Mouse (Mus musculus): ENCODE results near the gene Arid1b.

Gene Arid1b

DNA sequence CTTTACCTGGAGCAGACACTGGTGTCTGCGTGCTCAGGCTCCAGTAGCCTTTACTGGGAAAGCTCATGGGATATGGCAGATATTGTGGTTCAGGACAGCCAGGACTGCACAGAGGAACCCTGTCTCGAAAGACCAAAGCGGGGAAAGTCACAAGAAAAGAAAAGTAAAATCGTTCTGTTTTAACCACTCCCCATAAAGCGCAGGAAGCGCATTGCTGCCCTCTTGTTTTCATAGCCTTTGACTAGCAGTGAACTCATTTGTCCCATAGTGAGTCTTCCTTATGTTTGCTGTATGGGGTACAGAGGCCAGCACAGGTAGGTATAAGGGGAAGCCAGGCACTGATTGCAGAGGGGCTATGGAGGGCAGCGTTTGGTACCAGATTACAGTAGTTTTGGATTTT, 173.9 kb downstream of the Arid1b start:
- DNase-seq = no peak

DNA sequence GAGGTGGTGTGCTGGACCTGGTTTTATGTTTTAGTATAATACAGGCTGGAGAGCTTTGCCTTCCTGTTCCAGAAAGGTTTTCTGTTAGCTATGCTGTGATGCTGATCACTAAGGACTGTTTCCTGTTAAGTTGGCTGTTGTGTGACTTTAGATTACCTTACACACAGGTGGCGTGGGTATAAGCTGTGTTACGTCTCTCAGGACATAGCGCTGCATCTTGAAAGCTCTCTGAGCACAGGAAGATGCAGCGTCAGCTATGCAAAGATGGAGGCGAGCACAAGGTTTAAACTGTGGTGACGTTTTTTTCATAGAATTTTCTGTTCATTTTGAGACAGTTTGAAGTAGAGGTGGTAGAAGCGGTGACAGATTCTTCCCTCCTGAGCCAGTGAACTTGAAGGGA, 174.5 kb downstream of the Arid1b start:
- DNase-seq = no peak

DNA sequence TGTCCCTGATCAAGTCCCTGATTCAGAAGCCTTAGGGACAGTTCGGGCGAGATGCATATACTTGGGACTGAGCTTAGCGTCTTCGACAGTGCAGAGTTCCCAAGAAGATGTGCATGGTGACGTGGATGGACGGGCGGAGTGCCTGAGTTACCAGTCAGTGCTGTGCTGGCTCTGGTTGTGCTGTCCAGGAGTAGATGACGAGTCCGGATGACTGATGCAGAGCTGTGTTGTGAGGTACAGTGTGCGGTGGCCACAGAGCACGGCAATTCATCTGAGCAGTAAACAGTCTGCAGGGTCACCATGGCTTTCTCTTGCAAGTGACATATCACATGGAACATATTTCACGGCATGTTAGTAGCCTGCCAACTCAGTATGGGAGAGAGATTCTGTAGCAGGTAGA, 176.2 kb downstream of the Arid1b start:
- DNase-seq = no peak

DNA sequence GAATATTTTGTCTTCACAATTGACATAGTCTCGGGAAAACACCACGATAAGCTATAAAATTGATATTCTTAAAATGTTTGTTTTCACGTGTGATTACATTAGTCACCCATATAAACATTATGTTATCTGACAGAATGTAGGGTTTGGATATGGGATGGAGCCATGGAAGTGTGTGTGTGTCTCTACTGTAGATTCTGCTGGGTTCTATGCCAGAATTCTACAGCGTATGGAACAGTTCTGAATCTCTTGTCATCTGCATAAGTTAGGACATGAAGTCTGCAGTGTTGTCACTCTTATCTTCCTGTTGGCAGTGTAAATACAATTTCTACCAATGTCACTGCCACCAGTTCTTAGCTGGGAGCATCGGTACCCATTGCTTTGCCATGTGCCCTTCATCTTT, 177.3 kb downstream of the Arid1b start:
- no peak for DNase-seq

DNA sequence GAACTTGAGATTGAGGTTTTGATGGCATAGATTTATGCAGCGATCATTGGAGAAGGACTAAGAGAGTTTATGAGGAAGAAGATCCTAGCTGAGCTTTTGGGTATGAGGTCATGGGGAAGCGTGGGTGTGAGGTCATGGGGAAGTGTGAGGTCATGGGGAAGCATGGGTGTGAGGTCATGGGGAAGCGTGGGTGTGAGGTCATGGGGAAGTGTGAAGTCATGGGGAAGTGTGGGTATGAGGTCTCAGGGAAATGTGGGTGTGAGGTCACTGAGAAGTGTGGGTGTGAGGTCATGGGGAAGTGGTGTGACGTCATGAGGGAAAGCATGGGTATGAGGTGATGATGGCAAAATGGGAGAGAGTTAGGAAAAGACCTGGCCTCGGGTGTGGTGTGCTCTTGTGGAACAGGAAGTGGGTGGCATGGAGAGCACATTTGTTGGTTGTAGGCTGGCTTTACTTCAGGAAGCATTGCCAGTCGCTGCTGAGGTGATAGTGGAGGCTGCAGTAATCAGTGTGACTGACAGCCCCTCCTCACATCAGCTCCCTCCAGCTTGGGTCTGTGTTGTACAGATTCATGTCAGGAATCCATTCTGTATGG, 180.4 kb downstream of the Arid1b start:
- no peak for DNase-seq

DNA sequence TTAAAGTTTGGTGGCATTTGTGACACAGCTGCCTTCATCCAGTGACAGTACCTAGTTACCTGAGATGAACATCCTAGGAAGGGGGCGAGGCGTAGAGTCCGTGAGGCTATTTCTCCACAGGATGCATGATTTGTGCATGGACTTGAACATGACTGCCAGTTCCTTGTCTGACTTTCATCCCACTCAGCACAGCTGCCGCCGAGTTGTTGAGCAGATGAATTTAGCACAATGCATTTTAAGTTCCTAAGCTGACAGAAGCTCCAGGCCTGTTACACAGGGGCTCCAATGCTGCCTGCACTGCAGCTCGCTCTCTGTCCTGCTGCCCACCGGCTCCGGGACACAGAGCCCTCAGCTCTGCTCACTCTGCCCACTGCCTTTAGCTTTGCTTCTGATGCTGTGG, 181.4 kb downstream of the Arid1b start:
- DNase-seq = no peak

DNA sequence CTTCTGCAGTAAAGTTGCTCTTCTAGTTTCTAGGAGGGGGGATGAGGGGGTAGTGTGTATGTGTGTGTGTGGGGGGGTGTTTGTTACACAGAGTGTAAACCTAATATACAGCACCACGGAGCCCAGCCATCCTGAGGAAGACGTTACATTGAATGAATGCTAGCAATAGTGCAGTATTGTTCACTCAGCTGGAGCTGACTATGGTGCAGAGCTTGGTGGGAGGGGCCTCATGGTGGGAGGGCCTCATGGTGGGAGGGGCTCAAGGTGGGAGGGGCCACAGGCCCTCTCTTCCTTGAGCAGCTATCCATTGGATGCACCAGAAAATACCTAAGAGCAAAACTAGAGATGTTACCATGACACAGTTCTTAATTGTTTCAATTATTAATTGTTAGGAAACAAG, 182.2 kb downstream of the Arid1b start:
- no peak for DNase-seq

DNA sequence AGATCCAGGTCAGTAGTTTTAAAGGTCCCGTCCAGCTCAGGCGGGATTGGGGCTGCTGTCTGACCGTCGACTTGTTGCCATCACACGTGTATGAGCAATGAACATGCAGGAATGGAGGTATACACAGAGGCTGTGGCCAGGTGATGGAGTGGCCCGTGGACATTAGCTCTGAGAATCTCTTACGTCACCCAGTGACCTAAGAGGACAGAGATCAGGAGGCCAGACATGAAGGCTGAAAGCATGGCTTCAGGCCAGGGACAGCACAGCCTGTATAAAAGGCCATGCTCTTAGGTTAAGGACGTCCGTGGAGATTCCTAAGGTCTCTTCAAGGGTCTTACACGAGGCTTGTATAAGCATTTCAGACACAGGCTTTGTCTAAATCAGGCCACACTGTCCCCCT, 184.4 kb downstream of the Arid1b start:
- no peak for DNase-seq

DNA sequence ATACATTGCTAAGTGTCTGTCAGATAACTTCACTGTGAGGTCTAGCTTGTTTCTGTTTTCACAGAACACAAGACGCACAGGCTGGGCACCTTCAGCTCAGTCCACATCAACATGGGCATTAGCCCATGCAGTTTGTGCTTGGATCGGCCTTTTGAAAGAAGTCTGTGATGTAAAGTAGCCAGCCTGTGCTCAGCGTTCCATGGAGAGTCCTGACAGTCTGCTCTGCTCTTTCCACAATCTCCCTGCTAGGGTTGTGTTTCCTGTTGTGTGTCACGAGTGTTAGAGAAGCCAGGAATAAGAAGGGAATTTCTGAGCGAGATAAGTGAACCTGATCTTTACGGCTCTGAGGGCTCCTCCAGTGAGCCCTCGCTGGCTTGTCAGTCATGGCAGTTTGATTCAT, 184.9 kb downstream of the Arid1b start:
- DNase-seq = no peak

DNA sequence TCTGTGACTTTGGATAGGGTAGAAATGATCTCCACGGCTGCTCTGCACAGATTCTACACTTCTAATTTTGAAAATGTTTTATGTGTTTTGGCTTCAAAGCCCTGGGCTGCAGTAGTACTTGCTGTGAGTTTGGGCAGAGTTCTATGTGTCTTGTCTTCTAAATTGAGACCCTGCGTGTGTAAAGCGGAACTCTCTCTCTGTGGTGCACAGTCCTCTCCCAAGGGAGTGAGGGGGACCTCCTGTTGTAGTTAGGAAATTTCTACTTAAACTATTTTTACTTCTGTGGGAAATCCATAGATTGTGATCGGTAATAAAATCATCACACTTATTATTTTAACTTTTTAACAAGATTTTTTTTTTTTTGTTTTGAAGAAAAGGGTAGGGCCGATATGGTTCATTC, 185.3 kb downstream of the Arid1b start:
- no peak for DNase-seq

DNA sequence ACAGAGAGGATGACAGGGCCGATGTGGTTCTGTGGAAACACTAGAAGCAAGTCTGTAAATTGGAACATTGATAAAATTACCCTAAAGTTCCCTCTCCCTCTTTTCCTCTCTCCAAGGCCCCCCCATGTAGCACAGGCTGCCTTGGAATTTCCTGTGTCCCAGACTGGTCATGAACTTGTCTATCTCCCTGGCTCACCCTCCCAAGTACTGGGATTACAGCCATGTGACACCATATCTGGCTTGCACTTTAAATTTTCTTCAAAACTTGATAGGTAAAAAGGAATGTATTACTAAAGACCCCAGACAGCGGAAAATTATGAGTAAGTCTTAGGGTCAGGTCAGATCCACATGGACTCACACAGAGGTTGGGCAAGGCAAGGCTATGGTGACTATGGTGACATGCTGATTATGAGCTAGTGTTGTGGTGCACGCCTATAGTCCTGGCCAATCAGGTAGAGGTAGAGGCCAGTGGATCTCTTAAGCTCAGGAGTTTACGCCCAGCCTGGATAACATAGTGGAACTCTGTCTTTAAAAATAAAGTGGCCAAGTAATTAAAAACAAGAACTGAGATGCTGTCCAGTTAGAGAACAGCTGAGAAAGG, 185.9 kb downstream of the Arid1b start:
- no peak for DNase-seq

DNA sequence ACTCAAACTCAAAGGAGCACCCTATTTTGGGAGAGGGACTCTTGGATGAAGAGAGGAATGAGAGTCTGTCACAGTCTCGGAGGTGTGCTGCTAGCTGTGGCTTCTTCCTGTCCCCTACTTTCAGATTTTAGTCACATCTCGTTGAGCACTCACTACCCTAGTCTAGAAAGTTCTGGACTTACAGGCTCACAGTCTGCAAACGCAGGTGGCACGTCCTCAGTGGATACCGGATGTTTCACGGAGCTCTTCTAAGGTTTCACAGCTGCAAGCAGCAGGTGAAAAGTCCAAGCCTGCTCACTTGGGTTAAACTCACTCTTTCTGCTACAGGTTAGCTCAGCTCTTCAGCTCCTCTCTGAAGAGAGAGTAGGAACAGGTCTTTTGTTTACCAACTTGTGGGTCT, 186.8 kb downstream of the Arid1b start:
- no peak for DNase-seq

DNA sequence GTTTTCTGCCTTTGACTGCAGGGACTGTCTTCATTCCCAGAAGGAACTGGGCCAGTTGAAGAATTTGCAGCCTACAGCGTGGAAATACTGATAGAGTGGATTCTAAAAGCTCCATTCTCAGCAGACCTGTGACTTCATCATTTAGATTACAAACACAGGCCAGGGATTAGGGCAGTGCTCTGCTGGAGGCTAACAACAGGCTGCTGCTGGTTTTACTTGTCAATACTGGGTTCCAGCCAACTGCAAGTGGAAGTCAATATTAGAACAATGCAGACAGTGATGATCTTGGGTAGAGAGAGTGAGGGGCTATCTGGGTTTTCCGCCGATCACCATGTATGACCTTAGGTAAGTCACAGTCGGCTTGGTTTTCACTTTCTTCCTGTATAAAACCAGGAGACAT, 188.4 kb downstream of the Arid1b start:
- no peak for DNase-seq

DNA sequence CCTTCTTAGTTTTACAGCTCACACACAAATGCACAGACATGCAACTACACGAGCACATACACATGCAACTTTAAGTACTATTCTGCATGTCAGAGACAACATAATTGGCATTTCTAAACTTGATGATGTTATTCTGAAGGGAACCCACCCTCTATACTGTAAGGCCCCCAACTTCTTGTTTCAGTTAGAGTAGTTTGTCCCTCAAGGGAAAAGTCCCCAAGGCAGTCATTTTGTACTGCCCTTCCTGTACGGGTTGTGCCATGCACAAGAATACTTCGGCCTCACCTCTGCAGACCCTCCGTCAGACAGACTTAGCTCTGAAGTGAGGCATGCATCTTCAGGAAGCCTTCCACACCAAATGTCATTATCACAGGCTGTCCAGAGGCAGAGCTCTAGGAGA, 191.4 kb downstream of the Arid1b start:
- no peak for DNase-seq

DNA sequence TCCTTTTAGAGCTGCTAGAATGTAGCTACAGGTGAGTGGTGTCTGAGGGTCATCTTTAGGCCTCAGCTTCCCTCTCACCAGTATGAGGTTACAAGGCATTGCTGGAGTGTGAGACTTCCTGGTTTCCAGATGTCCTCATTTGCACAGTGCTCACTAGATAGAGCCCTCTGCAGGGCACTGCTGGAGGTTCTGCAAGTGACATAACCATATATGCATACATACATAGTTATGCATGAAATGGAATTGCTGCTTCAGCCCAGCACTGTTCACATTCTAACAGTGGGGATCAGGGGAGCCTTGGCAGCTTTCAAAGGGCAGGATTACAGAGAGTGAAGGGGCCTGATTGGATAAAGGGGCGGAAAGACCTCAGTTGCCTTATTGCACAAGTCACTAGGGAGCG, 193.4 kb downstream of the Arid1b start:
- no peak for DNase-seq

DNA sequence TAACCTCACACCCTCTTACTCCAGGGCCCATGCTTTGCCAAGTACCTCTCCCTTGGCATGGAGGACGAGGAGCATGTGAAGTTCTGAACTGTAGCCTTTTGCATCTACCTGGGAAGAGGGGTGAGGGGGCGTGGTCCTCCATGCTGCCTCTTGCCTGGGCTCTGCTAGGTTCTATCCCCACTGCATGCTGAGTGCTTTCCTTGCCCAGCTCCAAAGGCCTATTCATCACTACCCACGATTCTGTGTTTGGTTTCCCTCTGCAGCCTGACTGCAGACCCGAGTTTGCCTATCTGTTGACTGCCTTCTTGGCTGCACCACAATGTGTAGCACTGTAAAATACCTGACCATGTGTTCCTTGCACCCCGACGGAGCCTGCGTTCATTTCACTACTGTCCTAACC, 194.3 kb downstream of the Arid1b start:
- no peak for DNase-seq

DNA sequence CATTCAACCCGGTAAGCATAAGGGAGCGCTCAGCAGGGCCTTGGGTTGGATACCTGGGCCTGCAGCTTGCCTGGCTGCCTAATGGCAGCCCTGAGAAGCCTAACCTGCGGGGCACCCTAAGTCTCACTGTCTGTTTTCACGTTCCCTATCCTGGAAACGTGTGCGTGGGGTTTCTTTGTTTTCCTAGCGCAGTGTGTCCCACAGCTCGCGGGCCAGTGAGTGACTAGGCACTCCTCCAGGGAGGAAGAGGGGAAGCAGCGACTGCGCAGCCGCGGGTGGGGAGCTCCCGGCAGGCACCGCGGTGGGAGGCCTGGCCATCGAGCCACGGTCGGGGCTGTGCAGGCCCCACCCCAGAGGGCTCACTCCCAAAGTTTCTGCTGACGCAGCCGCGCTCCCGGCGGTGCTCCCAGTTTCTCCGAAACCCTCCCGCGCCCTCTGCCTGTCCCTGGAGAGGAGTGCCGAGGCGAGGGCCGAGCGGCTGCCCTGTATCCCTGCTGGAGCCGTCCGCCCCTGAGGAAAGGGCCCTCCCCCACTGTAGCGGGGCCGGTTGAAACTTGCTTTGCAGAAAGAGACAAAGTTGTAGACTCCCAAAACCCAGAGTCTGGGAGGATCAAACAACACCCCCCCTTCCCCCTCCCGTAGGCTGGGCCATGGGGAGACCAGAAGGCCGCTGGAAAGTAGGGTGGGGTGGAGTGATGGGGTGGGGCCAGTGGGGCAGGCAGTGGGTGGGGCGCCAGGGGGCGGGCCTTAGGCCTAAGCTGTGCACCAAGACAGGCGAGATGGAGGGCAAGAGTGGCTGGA, 195.6 kb downstream of the Arid1b start:
- DNase-seq = peak; percentile 89 to 91

DNA sequence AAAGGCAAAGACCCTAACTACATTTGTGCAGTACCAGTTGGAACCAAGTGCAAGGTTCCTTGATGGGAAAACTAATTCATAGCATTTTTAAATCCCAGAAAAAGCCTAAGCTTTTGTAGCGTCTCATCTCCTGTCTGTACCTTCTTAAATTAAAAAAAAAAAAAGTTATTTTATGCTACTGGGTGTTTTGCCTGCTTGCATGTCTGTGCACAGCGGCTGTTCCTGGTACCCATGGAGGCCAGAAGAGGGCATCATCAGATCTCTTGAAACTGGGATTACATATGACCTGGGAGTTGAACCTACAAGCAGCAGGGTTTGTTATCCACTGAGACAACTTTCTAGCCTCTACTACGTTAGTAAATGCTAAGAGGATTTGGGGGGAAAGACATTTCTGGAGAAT, 196.2 kb downstream of the Arid1b start:
- peak in 1 of 2 experiments; percentile 60 for DNase-seq

DNA sequence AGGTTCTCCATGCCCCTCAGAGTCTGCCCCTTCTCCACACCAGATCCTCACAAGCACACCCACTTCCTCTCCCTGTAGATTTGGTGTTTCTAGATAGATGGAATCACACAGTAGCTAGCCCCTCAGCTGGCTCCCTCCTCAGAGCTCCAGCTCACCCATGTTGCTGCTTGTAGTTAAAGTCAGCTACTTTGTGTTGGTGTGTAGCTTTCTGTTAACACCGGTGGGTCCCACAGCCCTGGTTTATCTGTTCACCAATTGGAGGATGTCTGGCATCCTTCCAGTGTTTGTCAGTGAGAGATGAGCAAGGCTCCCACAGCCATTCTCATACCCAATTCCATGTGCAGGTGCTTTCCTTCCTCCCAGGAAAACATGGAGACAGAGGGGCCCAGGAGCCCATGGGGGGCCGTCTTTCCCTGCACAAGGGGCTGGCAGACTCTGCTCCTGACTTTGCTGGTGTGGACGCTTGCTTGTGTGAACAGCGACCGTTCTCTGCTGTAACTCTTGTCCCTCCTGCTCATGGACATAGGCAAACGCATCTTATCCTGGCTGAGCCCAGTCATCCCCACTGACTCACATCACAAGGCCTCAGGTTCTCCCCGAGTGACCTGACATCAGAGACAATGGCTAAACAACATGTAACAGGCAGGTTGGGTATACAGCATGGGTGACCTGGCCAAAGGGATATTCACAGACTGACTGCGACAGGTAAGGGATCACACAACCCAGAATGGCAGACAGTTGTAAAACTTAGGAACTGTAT, 200.2 kb downstream of the Arid1b start:
- DNase-seq = no peak

DNA sequence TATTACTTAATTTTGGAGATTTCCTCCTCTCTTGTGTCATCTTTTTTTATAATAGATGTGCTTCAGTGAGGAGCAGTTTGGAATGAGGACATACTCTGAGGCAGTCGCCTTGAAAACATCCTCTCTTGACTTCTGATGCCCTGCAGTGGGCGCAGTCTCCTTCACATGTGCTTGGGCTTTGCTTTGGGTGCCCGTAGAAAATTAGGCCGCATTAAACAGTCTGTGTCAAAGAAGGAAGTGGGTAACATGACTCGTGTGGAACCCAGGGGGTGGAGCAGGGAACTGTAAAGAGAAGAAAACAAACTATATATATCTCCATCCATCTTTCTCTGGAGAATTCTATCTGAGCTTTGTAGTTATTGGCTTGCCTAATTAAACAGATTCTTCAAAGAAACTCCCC, 201.3 kb downstream of the Arid1b start:
- DNase-seq = no peak

DNA sequence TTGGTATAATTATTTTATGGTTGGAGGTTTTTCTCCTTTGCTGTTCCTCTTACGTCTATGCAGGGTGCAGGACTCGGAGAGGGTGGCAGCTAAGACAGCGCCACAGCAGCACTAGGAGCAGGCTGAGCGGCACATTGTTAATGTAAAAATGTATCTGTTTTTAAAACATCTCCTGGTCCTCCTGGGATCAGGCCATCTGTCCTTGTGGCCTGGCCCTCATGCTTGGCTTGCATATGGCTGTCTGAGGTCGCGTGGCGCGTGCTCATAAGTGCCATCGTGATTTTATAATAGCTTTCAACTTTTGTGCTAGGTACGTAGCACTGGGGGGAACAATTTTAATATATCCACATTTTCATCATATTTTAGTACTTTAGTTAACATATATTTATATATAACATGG, 201.9 kb downstream of the Arid1b start:
- DNase-seq = peak; percentile 53 to 63

DNA sequence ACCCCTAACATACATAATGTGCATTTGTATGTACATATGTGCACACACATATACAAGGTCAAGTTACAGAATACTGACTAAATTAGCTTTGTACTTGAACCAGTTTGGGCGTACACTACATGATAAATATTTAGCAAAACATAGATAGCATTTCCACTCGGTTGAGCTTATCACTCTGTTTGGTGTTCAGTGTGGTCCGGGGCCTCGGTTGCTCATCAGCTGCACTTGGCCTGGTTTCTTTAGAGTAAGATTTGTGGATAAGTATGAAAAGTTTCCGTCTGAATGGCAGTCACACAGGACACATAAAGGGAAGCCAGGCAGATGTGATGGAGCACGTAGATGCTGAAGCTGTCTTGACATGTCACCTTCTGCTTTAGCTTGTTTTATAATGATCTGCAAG, 202.4 kb downstream of the Arid1b start:
- DNase-seq = no peak

DNA sequence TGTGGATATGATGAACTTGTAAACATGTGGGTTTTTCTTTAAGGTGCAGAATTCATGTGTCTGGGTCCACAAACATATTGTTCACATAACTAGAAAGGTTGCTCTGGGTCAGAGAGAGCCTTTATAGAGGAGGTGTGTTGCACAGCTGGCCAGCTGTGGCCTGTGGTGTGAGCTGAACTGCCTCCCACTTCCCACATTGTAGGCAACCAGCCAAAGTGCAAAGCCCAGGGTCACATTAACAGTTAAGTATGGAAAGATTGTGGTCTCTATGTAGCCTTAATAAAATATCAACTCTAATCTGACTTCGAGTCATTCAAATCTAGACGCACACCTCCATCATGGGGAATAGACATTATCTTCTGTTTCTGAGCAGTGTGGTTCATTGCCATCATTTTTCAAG, 203.0 kb downstream of the Arid1b start:
- DNase-seq = no peak

DNA sequence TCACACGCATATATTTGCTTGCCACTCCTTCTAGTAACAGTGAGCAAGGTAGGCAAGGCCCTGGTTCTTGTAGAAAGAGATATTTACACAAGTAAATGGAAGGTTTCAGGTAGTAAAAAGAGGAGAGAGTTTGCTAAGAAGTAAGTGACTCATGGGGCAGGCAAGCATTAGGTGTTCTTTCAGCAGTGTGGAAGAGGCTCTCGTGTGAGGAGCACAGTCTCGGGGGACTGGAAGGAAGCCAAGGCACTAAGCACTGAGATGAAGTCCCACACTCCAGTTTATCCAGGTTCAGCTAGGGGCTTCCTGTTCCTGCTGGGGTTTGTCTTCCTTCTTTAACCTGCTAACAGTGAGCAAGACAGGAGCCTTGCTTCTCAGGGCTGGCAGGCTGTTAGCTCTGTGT, 203.6 kb downstream of the Arid1b start:
- DNase-seq = no peak

All from cerebellum, postnatal 25 days (tissue).